Mouse (Mus musculus) spleen, postnatal 14 days (tissue): Measurements from ENCODE around the gene Olfr1402.

Experiments used
- DNase-seq, 2 experiments: peaks; one replicate each; pipeline ENCODE4 v3.0.0; 2021 to 2022; ENCODE audit warnings: low spot score in 2 of 2

The Olfr1402 gene

DNA sequence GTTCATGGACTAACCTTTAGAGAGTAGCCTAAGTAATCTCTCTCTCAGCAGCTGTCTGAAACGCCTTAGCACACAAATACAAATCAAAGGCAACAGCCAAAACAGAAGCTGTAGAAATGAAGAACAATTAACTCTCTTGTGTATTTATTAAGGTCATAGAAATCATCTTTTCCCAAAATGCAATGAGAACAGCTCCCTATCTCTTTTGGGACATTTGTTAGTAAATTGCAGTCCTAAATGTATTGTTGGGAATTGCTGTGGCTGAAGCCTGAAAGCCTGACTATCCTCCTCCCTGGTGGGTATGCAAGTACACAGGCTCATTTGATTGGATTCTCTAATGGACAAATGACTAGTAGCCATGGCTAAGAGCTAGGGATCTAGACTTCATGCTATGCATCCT, at the start of gene Olfr1402:
TSS of gene Olfr1402 (minus strand) at position 101 of the 400 bp plus-strand sequence.
- no peak for DNase-seq

DNA sequence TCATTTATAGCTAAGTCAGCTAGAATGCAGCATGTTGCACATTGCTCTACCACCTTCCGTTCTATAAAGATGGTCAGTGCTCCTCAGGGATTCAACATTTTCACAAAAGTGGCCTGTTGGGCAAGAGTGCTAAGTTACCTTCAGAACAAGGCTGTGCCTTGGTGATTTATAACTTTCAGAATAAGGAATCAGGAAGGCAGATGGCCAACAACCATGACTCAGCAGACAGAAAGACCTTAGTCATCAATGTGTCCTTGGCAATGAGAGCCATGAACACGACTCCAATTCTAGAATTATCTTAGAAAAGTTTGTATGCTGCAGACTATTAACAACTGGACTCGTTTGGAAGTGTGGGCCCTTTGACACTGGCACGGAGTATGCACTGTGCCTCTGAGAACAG, 33.5 kb upstream of the Olfr1402 start:
- DNase-seq = no peak

DNA sequence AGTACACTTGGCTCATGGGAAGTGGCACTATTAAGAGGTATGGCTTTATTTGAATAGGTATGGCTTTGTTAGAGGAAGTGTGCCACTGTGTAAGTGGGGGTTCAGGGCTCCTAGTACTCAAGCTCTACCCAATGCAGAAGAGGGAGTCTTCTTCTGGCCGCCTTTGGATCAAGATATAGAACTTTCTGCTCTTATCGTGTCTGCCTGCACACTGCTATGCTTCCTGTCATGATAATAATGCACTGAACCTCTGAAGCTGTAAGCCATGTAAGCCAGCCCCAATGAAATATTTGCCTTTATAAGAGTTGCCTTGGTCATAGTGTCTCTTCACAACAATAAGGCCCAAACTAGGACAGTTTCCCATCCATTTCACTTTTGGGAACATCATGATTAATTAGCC, 16.8 kb upstream of the Olfr1402 start:
- DNase-seq = no peak

DNA sequence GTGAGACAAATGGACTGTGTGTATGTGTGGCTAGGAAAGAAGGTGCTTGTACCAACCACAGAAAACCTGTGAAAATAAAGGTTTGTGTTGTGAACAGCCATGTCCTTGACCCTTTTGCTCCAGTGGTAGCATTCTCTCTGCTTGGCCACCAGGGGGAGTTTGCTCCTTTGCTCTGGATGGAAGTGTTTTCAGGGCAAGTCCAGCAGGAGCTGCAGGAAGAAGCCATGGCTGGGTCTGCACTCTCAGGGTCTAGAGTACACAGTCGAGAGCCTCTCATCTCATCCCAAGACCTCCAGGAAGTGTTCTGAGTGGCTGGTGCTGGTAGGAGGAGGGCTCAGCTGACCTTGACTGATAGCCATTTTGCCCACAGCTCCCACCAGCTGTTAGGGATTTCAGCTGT, 27.5 kb downstream of the Olfr1402 start:
- DNase-seq = peak in 1 of 2 experiments; percentile 9

DNA sequence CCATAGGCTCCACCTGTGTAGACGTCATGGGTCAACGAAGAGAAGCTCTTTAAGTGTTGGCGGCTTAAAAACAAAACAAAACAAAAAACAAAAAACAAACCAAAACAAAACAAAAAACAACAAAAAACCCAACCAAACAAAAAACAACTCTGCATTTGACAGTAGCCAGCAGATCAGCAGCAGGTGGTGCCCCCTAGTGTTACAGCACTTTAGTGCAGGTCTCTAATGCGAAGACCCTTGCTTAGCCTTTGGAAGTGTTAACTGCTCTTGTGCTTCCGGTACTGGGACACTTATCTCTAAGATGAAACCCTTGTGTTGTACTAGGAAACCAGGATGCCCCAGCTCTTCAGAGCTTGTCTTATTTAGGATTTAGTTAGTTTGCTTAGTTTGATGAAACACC, 28.7 kb downstream of the Olfr1402 start:
- no peak for DNase-seq

DNA sequence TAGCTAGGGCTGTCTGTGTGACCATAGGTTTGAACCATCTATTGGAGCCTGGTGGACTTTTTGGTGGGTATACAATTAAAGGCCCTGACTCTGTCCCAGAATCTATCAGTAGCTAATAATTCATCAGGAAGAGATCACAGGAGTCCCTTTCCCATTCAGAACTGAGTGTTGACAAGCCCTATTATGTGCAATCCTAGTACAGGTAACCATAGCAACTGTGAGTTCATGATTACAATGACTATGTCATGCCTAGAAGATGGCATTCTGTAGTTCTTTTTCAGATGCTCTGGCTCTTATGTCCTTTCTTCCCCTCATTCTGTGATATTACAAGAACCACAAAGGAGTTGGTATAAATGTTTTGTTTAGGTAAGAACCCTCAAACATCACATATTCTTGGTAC, 51.4 kb downstream of the Olfr1402 start:
- no peak for DNase-seq

DNA sequence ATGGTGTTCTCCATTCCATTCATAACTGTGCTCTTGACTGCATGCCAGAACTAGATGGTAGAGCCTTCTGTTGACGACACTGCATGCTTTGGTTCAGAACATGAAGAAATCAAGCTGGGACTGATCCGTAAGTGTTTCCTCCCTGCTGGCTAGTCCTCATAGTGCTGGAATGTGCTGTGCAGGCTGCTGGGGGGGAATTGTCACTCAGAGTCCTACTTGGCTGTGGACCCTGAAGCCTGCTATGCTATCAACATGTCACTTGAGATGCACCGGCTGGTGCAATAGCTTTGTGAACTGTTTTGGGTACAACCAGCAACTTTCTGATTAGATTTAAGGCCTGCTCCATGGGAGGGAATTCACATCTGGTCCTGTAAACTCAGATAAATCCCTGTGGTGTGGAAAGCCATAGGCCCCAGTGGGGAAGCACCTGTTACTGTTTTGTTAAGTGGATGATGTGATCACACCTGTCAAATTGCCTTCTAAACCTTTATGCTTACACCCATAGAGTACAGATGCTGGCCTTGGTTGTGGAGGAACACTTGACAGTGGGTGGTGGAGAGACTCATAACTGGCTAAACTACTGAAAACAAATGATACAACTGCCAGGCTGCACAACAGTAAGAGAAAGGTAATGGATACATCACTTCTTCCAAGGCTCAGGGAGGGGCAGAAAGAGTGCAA, 58.3 kb downstream of the Olfr1402 start:
- no peak for DNase-seq

DNA sequence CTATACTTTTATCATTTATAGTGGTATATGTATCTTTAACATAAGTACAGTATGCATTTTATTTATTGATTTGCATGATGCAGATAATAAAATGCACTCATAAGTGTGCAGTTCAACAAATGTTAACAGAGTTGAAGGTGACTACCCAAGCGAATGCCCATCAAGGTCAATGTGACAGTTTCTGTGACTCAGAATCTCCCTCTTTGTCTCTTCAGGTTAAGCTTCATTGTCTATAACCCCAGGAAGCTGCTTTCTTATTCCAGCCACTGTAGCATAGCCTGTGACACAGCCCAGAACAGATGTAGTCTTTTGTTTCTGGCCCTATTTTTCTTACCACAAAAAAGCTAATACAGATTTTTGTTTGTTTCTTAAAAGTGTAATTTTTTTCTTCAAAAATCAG, 63.4 kb downstream of the Olfr1402 start:
- no peak for DNase-seq
